Mouse (Mus musculus) right cerebral cortex, adult 2 months (tissue): ENCODE measurements around the gene Cpne7.

ENCODE experiments used
- DNase-seq, 2 experiments: peaks; one replicate each; pipeline ENCODE4 v3.0.0; 2021 to 2022; ENCODE audit warnings: low spot score in 2 of 2

Gene Cpne7

DNA sequence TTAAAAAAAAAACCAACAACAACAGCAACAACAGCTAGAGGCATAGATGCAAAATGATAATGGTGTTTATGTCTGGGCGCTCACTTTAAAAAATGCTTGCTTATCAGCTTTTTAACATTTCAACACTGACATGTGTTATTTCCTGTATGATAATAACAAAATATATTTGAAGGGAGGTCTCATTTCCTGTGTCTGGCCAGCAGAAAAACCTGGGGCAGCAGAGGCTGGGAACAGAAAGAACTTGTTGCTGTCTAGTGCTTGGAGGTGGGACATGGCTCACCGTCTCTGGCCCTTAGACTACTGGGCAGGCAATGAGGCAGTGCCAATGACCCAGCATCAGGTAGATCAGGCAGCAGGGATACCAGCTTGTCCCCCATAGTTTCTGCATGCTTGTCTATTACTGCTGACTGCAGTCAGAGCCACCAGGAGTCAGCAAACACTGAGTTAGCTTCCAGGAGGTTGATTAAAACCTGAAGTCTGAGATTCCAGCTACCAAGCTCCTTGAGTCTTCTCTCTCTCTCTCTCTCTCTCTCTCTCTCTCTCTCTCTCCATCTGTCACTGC is 3.2 kb upstream of the Cpne7 start:
- DNase-seq: no peak

DNA sequence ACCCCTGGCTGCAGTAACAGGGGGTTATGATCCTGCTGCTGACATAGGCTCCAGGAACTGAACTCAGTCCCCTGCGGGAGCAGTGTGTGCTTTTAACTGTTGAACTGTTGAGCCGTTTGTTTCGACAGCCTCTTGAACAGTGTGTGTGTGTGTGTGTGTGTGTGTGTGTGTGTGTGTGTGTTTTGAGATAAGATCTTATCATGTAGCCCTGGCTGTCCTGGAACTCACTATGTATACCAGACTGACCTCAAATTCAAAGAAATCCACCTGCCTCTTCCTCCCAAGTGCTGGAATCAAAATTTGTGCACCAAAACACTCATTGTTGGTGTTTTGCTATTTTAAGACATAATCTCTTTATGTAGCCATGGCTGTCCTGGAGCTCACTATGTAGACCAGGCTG is 2.5 kb upstream of the Cpne7 start:
- no peak for DNase-seq

DNA sequence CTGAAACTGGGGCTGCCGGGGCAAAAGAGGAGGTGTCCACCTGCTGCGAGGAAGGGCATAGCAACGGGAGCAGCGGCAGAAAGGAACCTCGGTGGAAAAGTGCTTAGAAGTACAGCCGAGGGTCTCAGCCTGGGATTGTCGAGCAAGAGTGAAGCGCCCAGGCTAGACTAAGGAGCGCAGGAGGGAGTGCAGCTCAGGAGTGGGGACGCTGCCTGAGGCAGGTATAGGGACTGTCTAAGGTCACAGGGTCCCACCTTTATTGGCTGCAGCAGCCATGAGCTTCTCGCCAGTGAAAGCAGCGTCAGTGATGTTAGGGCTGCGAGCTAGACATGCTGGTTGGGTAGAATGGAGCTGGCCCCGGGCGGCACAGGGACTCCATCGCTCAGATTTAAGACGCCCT is 570 bp downstream of the Cpne7 start:
- DNase-seq: no peak

DNA sequence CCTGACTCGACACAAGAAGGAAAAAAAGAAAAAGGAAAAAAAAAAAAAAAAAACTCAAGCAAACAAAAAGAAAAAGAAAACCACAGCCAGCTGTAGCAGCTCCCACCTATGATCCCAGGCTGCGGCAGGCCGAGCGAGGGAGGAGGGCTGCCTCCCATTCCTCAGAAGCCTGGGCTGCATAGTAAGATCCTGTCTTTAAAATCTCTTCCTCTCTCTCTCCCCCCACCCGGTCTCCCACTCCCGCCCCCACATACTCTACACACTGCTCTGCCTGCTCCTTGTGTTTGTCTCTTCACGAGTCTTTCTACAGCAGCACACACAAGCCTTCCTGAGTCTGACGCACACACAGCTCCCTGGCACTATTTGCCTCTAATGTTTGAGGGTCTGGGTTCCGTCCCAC is 4.9 kb downstream of the Cpne7 start:
- DNase-seq: no peak

DNA sequence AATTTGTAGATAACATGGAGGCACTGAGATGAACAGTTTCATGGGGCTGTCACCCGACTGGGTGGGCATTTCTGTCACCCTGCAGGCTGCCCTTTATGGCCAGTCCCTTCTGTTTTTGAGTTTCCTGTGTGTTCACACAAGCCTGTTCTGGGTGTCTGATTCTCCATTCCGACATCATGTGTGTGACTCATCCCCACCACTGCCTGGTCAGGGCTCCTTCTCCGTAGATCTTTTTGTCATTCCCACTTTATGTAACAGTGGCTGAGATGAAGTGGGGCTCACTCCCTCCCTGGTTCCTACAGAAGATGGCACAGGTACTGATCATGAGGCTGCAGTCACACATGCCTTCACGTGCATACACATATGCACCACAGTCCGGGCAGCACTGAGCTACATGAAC is 5.5 kb downstream of the Cpne7 start:
- no peak for DNase-seq

- no peak for DNase-seq
Observed at GRCm38 (mm10) chr8:123126193-123126816, 9.1 kb downstream of the Cpne7 start.

- no peak for DNase-seq
Observed at GRCm38 (mm10) chr8:123131041-123131440, 13.9 kb downstream of the Cpne7 start.

- no peak for DNase-seq
Observed at GRCm38 (mm10) chr8:123132953-123133352, 15.8 kb downstream of the Cpne7 start.

DNA sequence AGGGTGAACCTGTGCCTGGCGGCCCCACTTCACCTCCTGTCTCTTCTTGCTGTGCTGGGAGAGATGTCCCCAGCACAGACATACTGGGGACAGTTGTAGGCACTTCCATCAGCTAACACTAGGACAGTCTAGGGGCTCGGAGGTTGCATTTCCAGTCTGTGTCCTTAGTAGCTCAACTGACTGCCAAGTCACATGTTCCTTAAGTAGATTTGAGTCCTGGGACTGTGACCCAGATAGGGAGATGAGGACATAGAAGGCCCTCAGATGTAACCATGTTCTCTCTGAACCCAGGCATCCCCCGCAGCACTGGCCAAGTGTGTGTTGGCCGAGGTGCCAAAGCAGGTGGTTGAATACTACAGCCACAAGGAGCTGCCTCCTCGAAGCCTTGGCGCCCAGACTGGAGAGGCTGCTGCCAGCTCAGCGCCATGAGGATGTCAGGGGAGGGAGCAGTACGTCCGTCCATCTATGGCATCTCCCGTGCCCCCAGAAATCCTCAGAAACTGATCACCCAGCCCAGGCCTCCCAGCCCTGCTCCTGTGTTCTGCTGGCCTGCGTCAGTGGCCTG is 17.1 kb downstream of the Cpne7 start:
- no peak for DNase-seq

DNA sequence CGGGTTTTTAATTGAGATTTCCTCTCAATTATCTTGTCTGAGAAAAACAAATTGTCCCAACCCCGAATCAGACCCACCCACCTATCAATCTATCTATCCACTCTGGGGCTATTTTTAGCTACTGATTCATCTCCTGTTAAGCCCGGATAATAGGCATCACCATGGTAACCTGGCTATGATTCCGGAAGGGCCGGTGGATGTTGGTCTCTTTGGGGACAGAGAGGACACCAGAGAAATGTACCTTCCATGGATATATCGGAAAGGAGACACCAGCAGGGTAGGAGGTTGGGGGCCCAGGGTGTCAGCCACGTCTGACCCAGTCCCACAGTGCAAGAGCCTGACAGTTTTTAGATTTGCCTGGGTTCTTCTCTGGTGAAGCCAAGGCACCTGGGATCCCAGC is 18.2 kb downstream of the Cpne7 start:
- DNase-seq: peak in 1 of 2 experiments; percentile 43

DNA sequence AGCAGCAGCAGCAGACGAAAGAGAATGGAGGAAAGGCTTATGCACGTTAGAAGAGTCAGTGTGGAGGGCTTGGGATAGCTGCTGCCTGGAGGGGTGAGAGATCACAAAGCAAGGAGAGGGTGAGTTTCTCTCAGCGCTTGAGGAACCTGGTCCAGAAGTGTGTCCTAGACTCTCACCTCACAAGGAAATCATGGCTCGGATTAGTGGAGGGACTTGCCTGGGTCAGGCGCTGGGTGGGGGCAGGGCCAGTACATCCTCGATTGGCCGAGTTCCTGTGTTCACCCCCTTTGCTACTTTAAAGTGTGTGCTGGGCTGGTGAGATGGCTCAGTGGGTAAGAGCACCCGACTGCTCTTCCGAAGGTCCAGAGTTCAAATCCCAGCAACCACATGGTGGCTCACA is 18.6 kb downstream of the Cpne7 start:
- no peak for DNase-seq

GRCm38 (mm10) chr8:123136287-123136686 is 19.1 kb downstream of the Cpne7 start:
- no peak for DNase-seq

DNA sequence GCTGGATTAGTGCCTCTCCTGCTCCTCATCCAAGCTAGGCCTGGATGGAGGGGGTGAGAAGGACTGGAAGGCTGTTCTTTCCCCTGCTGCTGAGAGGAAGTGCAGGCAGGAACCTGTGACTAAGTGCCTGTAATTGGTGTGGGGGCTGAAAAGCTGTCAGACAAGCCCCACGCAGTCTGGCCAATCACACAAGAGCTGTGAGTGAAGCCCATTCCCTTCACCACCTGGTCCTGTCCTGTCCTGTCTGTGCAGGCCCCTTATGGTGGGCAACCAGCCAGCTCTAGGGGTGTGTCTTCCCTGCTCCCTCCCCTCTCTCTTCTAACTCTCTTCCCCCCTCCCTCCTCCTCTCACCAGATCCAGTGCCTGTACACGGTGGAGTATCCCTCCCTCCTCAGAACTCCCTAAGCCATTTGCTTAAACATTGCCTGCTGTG is 20.5 kb downstream of the Cpne7 start:
- DNase-seq: peak; percentile 75 to 79

DNA sequence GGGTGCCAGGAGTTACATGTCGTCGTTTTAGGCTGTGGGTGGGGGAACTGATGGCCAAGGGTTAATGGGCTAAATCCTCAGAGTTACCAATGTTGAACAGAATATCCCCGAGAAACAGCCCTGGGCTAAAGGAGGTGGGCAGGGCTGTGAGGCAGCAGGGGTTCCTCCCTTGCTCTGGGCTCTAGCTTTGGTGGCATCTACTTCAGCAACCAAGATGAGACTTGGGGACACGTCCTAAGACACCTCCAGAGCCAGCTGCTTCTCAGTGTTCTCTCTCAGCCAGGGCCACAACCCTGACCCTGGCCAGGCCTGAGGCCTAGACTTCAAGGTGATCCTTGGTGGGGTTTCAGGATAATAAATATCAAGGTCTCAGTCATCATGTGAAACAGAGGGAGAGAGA is 21.6 kb downstream of the Cpne7 start:
- no peak for DNase-seq

DNA sequence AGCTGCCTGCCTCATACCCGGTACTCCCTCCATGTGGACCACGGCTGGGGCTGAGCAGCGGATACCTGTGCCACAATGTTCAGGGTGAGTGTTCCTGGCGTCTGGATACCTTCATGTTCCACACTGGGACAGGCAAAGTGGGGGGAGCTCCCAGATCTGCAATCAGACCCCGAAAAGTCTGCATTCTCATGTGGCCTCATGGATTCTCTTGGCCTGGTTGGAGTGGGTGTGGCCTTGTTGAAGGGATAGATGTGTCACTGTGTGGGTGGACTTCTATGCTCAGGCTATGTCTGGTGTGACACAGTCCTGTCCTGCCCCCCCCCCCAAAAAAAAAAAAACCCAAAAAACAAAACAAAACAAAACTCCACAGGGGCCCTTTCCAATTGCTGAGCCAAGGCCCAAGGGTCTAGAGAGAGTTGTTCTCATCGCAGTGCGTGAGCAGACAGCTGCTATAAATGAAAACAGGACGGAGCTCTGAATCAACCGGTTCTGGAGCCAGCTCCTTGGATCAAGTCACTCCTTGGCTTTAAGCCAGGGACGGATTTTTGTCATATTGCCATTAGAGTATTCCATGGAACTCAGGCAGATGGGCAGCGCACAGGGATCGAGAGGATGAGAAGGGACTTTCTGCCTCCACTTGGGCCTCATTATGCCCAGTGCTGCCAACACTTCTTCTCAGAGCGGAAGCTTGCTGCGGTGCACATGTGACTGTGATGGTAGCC is 24.7 kb downstream of the Cpne7 start:
- peak; percentile 72 to 76 for DNase-seq

DNA sequence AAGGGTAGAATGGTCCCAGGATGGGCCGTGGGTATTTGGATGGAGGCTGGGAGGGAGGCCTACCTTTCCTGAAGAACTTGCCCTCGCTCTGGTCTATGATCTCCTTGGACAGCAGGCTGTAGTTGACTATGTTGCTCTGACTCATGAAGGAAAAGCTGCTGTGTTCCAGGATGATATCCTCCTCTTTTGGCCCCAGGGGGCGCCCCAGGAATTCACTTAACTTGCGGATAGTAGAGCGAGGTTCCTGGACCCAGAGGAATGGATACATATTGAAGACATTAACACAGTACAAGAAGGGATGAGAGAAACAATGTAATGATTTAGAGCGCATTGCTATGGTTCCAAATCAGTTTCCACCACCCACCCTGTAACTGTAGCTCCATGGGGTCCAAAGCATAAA is 28.1 kb downstream of the Cpne7 start:
- no peak for DNase-seq

- peak in 1 of 2 experiments; percentile 28 for DNase-seq
Observed at GRCm38 (mm10) chr8:123146390-123146789, 29.2 kb downstream of the Cpne7 start.

DNA sequence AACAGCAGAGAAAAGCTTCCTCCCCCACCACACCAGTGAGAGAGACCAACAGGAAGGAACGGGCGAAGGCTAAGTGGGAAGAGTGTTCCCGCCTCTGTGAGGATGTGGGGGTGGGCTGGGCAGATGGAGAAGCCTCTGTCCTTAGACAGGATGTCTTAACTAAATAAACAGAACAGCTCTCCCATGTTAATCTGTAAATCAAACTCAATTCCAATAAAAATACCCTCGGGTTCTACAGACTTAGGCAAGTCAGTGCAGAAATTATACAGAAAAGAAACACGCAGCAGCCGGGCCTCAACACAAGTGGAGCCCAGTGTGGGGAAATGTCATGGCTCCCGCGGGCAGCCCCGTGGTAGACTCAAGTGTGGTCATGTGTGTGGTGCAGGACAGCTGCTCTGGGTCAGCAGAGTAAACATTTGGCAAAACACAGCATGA is 33.6 kb downstream of the Cpne7 start:
- DNase-seq: peak; percentile 56

GRCm38 (mm10) chr8:123155177-123155576 is 38.0 kb downstream of the Cpne7 start:
- DNase-seq: no peak

DNA sequence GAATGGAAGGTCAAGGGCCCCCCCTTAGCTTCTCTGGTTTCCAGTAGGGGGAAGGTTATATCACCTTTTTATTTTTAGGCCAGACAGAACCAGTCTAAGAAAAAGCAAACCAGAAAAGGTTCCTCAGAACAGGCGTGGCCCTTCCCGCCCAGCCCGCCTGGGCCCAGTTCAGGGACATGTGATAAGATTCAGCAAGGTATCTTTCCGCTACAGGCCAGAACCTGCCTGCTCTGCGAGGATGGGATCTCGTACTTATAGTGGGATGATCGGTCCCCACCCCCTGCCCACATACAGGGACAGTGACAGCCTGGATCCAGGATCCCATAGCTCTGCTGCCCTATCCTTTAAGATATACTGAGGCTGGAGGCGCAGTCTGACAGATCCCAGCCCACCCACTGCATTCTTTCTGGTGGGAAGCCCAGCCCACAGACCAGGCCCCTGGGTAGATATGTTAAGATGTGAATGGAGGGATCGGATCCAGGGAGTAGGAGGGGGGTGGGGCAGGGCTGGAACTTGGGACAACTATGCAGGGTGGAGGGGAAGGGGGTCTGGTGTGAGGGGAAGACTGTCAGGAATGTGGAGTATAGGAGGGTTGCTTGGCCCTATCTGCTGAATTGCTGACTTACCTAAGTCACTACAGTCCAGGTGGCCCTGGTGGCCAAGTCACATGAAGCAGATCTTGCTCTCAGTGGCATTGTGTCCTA is 39.0 kb downstream of the Cpne7 start:
- DNase-seq: no peak

DNA sequence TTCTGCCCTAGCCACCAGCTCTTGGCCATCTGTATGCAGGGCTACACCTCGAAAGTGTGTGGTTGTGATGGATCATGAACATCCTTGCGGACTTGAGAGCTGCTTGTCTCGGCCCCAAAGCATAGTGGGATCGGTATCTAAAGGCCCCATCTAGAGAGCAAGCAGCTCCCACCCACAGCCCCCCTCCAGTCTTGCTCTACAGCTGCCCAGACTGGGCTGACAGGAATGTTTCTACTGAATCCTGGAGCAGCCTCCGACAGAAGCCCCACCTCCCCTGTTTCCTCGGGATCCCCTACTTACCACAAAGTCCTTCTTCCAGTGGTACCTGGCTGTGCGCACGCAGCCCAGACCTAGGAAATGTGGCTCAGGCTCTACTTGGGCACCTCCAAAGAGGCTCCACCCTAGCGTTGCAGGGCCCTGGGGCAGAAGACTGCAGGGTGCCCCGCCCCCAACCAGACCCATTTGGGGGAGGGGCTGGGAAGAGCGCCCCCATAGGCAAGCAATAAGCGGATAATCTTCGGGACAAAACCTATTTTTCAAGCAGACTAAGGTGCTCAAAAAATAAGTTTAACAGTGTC is 40.8 kb downstream of the Cpne7 start, which contains the start of gene Sult5a1:
Sult5a1 (minus strand) TSS at position 428 of the 578 bp plus-strand sequence.
- no peak for DNase-seq

DNA sequence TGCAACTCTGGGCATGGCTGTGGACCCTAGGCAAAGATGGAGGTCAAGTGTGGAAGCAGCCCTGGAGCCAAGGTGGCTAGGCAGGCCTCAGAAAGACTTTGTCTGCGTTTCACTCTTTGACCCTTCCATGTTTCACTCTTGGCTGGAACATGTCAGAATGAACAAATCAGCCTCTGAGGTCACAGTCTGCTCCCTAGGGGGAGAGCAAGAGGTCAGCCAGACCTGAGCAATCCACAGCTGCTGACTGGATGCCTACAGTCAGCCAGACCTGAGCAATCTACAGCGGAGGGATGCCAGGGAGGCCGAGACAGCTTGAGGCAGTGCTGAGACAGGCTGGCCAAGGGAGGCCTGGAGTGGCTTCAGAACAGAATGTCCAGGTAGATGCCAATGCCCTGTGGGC is 64.2 kb downstream of the Cpne7 start:
- DNase-seq: no peak
